Mouse (Mus musculus) C2C12 (cell line): ENCODE measurements at regions not wholly inside any gene's neighbourhood (a gene's known extent, or its start where the extent isn't known, plus 50 kb on each side); places are given as distances from the start of the nearest gene placed in this dataset.
"Not testable (repeated sequence)": the region's sequence is repeated elsewhere in the genome, so short reads cannot be mapped to it uniquely, and the experiment has no call there.

ENCODE experiments used
- H3K27me3 ChIP-seq: one replicate; pipeline ENCODE4 v1.6.1; 2011; ENCODE audit not compliant: control insufficient read depth, insufficient read depth, insufficient read length
- H3K36me3 ChIP-seq: one replicate; pipeline ENCODE4 v1.6.1; 2011; ENCODE audit not compliant: control insufficient read depth, insufficient read depth
- H3K4me3 ChIP-seq: one replicate; pipeline ENCODE4 v1.5.1; 2011; ENCODE audit warnings: mild to moderate bottlenecking, control low read depth; ENCODE audit not compliant: poor library complexity, insufficient read depth, severe bottlenecking
- H3K79me2 ChIP-seq: one replicate; pipeline ENCODE4 v1.6.1; 2011; ENCODE audit not compliant: control insufficient read depth, insufficient read depth
- H3K79me3 ChIP-seq: one replicate; pipeline ENCODE4 v1.6.1; 2011; ENCODE audit warnings: low read depth, control low read depth
- H3ac ChIP-seq: one replicate; pipeline ENCODE3; 2011; ENCODE audit warnings: low read depth; ENCODE audit not compliant: control insufficient read depth, insufficient read length
- CEBPB ChIP-seq: IDR thresholded peaks from one replicate; pipeline ENCODE4 v1.6.1; 2011; ENCODE audit warnings: low read depth, mild to moderate bottlenecking, control low read depth, moderate library complexity
- CTCF ChIP-seq: IDR thresholded peaks from one replicate; pipeline ENCODE4 v1.5.1; 2011; ENCODE audit not compliant: control insufficient read depth, insufficient read depth, insufficient read length
- FOSL1 ChIP-seq: IDR thresholded peaks from one replicate; pipeline ENCODE4 v1.8.0; 2011; ENCODE audit warnings: mild to moderate bottlenecking, low read length; ENCODE audit not compliant: poor library complexity, insufficient read depth, severe bottlenecking
- MAX ChIP-seq: IDR thresholded peaks from one replicate; pipeline ENCODE4 v1.6.1; 2011; ENCODE audit warnings: mild to moderate bottlenecking, control low read depth
- MYOD1 ChIP-seq: IDR thresholded peaks from one replicate; pipeline ENCODE4 v1.6.1; 2011; ENCODE audit warnings: low read depth; ENCODE audit not compliant: control insufficient read depth, insufficient read length
- MYOG ChIP-seq: IDR thresholded peaks from one replicate; pipeline ENCODE4 v1.6.1; 2011; ENCODE audit not compliant: control insufficient read depth, insufficient read length; ENCODE audit errors: extremely low read depth
- USF1 ChIP-seq: IDR thresholded peaks from one replicate; pipeline ENCODE4 v1.6.1; 2011; ENCODE audit warnings: low read depth, mild to moderate bottlenecking, control low read depth, moderate library complexity

DNA sequence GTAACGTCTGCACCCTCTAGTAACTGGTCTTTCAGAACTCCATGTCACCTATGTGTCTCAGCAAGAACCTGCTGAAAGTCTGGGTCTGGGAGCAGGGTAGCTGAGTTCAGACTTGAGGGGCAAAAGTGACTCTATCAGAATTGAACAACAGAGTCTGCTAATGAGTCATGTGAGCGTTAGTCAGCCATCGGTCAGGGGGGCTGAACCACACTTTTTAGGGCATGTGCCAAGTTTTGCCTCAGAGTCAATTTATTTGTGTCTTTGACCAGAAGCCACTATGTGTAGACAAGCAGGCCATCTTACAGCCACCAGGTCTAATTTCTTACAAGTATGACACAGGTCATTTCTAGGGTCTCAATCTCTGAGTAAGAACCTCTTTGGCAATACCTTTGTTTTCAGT is 115.9 kb upstream of the Gm11146 start:
- peak; percentile 78 for TF ChIP-seq USF1
- not testable (repeated sequence) for H3K36me3 ChIP-seq, H3K79me3 ChIP-seq, H3K4me3 ChIP-seq, H3ac ChIP-seq, H3K27me3 ChIP-seq, H3K79me2 ChIP-seq

- no peak for TF ChIP-seq MAX
- TF ChIP-seq CEBPB, result no peak
- TF ChIP-seq MYOD1, result no peak
- TF ChIP-seq USF1, result no peak
- no peak for TF ChIP-seq FOSL1
- no peak for TF ChIP-seq MYOG
- no peak for TF ChIP-seq CTCF
- Histone ChIP-seq H3K79me2 (no peaks in the 10 kb centered on the region), H3K36me3 (no peaks in the 10 kb centered on the region), H3ac (no peak overlapping the region), H3K79me3 (no peaks in the 10 kb centered on the region), H3K4me3 (no peak overlapping the region), H3K27me3 (no peaks in the 10 kb centered on the region)
Observed at GRCm38 (mm10) chr16:77704726-77705125, 102.8 kb upstream of the Gm11146 start.

DNA sequence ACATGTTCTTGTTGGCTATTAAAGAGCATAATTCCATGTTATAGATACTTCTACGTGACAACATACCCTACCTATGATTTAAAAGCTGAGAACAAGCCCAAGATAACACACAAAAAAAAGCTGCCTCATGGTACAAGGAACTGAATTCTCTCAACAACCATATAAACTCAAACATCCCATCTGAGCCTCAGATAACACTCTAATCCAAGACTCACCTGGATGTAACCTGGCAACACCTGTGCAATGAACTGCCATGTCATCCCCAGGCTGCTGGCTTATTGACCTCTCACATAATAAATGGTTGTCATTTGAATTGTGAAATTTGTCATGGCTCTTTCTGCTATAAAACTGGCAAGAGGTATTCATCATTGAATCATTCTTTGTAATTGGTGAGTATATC is 93.5 kb upstream of the Gm11146 start:
- H3K79me2 ChIP-seq, result no peaks in the 10 kb centered on the region
- TF ChIP-seq MYOD1 (no peak), CTCF (no peak), USF1 (no peak), FOSL1 (no peak), MAX (no peak), MYOG (no peak), CEBPB (no peak)
- H3K4me3 ChIP-seq, result no peak overlapping the region
- no peaks in the 10 kb centered on the region for H3K27me3 ChIP-seq
- H3K36me3 ChIP-seq, result no peaks in the 10 kb centered on the region
- H3ac ChIP-seq, result no peak overlapping the region
- no peaks in the 10 kb centered on the region for H3K79me3 ChIP-seq

DNA sequence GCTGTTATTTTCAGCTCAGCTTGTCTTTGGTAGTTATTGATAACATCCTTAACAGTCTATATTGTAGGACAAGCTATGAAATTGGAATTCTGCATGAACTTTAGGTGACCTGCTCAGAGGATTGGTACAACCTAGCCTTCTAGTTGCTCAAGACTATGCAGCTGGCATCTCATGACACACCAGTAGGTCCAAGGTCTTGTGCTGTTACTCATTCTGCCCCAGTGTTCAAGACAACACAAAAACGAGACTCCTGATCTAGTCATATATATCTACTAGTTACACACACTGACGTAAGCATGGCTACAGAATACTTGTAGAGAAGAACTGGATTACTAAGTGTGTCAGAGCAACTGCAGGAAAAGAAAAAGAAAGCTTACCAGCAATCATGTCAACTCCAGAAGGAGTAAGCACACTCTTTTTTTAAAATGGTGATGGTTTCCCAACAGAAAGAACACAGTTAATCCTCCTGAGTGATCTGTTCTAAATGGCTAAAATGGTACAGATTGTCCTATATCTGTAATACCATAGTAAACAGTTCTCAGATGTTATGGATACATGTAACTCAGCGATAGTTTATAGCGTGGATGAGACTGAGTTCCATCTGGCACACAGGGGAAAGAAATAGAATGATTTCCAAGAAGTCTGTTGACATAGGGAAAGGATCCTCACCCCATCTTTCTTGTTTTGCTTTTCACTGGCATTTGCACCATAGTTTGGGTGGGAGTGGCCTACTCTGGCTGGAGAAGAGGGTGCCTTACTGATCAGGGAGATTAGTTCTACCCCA is 85.4 kb upstream of the Gm11146 start:
- Histone ChIP-seq H3K79me2 (no peaks in the 10 kb centered on the region), H3K4me3 (no peak overlapping the region), H3K27me3 (no peaks in the 10 kb centered on the region), H3ac (no peak overlapping the region), H3K36me3 (no peaks in the 10 kb centered on the region), H3K79me3 (no peaks in the 10 kb centered on the region)
- no peak for TF ChIP-seq CTCF
- no peak for TF ChIP-seq CEBPB
- no peak for TF ChIP-seq USF1
- TF ChIP-seq MYOD1, result no peak
- TF ChIP-seq MYOG, result no peak
- no peak for TF ChIP-seq MAX
- TF ChIP-seq FOSL1, result no peak

DNA sequence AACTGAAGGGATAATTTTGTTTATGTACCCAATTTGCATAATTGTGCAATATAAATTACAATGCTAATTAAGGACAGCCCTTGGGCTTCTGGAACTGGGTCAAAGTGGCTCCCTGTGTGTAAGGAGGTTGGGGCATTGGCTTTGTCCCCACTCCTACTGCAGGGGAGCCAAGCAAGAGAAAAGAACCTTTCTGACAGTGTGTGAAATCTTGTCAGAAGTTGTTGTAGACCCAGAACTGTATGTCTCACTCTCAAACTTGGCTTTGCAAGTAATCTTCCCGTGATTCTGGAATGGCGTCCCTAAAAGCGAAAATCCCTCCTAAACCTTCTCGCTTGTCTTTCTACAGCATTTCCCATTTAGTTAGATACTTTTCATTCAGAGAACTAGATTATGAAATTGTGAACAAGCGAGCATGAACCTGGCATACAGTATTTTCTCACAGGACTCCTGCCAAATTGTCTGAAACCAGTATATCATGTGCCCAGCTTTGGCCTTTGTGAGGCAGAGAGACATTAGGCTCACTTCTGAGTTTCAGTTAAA is 83.8 kb upstream of the Gm11146 start:
- TF ChIP-seq CEBPB, result no peak
- no peak for TF ChIP-seq MYOG
- no peak for TF ChIP-seq CTCF
- TF ChIP-seq MAX, result no peak
- no peak for TF ChIP-seq FOSL1
- no peak for TF ChIP-seq MYOD1
- no peaks in the 10 kb centered on the region for H3K79me2 ChIP-seq
- no peaks in the 10 kb centered on the region for H3K36me3 ChIP-seq
- H3K27me3 ChIP-seq, result no peaks in the 10 kb centered on the region
- H3K4me3 ChIP-seq, result no peak overlapping the region
- no peak overlapping the region for H3ac ChIP-seq
- no peaks in the 10 kb centered on the region for H3K79me3 ChIP-seq

DNA sequence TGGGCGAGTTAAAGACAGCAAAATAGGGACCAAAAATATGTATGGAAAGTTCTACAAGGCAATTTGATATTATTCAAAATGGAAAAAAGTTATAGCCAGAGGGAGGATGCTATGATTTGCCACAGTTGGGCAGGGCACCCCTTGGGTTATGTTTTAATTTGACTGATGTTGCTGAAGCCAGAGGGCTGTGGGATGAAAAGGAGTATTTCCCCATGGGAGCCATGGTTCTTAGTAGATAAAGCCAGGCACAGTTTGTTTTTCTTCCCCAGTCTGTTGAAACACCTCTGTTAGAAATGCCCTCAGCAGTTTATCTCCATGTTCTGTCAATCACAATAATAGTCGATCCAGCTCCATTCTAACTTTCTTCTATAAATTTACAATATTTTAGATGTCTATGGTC is 82.6 kb upstream of the Gm11146 start:
- Histone ChIP-seq H3K79me2 (no peaks in the 10 kb centered on the region), H3K79me3 (no peaks in the 10 kb centered on the region), H3K4me3 (no peak overlapping the region), H3ac (no peak overlapping the region), H3K36me3 (no peaks in the 10 kb centered on the region), H3K27me3 (no peaks in the 10 kb centered on the region)
- TF ChIP-seq MYOD1 (no peak), CEBPB (no peak), CTCF (no peak), MAX (no peak), FOSL1 (no peak), USF1 (no peak)
